9 mouse cellular contexts compared by ENCODE assay signal in the genomic region with DNA sequence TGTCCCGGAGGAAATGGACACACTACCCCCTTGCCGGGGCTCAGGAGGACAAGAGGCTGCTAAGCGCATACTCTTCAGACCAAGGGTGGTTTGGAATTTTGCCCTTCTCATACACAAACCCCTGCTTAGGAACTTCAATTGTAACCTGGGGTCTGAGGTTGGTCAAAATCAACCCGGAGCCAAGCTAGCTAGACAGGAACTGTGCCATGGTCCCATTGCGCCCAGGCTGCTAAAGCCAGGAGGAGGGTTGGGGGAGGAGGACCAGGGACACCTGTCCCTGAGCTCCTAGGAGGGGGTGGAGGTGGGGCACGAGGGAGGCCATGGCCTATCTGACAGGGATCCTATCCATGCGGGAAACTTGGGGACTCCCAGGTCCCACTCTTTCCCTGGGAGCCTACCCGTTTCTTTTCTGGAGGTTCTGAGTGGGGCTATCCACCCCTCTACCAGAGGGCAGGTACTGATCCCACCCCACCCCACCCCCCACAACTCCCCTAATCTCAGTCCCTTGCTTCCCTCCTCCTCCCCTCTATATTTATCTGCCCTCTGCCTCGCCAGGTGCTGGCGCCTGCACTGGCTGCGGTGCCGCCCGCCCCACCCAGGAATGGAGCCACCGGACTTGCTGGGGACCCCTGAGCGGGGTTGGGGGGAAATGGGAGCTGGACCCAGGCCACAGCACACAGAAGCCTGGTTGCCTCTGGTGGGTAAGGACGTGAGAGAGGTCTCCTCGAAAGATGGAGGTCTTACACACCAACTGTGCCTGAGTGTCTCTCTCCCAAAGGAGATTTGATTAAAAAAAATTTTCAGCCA. TPM values are rescaled to one million over a fixed set of nuclear protein-coding genes. Genes with fewer than 3 reads are reported as not detected.
A peak's percentile ranks its signal among the peaks of the same experiment; 100 is the strongest.
DNase-seq lines count a peak whose midpoint lies in the region; ATAC-seq and TF ChIP-seq lines count a peak whose summit lies in the region.
"Had no signal": no experiment of that assay in that cellular context is flagged by ENCODE, and none has a peak within 500 bp of the region (broad histone marks: within the 10 kb centered on the region; RNA-seq: fewer than 3 reads in every experiment).

No protein-coding gene starts in this region.

- ATAC-seq in heart, embryonic 13.5 days (ENCODE audit: extremely low read depth, insufficient number of reproducible peaks, low FRiP score, low TSS enrichment) = no peak
- no peak for ATAC-seq in liver, embryonic 16.5 days (ENCODE audit: low read depth)
- ATAC-seq in CD4-positive, CD25-positive, alpha-beta regulatory T cell, adult 4 months = no peak

- H3K27me3 ChIP-seq in heart, embryonic 13.5 days (replicated peaks) = peaks cover 58% of the 10 kb centered on the region
- peaks cover 99% of the 10 kb centered on the region for H3K27me3 ChIP-seq in liver, embryonic 16.5 days (ENCODE audit: control insufficient read depth, insufficient read depth, low read depth, low read length)

- H3K9me3 ChIP-seq in heart, embryonic 13.5 days = no peaks in the 10 kb centered on the region
- H3K9me3 ChIP-seq in liver, embryonic 16.5 days (replicated peaks; ENCODE audit: control insufficient read depth, low read length) = no peaks in the 10 kb centered on the region

- peak overlapping the region; percentile 97 for H3K4me2 ChIP-seq in heart, embryonic 13.5 days
- peak overlapping the region; percentile 65 for H3K4me2 ChIP-seq in liver, embryonic 16.5 days (ENCODE audit: low read depth, low read length)

- H3K27ac ChIP-seq in bone marrow macrophage, adult 2 months (ENCODE audit: insufficient read depth, low read depth, low read length) = no peak overlapping the region
- peak overlapping the region; percentile 90; the same call in 1 of the 2 replicates for H3K27ac ChIP-seq in heart, embryonic 13.5 days (replicated peaks)
- no peak overlapping the region for H3K27ac ChIP-seq in liver, embryonic 16.5 days (ENCODE audit: low read length)

- H3K4me1 ChIP-seq in bone marrow macrophage, adult 2 months (ENCODE audit: control insufficient read depth, insufficient read depth, low read length) = peaks cover 32% of the 10 kb centered on the region
- H3K4me1 ChIP-seq in heart, embryonic 13.5 days = peaks cover 66% of the 10 kb centered on the region
- peaks cover 38% of the 10 kb centered on the region for H3K4me1 ChIP-seq in liver, embryonic 16.5 days (ENCODE audit: control insufficient read depth, low read depth, low read length)

- no peak for TF ChIP-seq POLR2A in bone marrow macrophage, adult 2 months (IDR thresholded peaks at IDR 0.05; ENCODE audit: borderline replicate concordance, low read depth, low read length)

- peak overlapping the region; percentile 89 for H3K9ac ChIP-seq in heart, embryonic 13.5 days
- H3K9ac ChIP-seq in liver, embryonic 16.5 days (ENCODE audit: low read depth, low read length) = no peak overlapping the region

- WGBS in heart, embryonic 13.5 days = 13% methylated on average over 17 of the region's 17 CpGs
- WGBS in liver, embryonic 16.5 days (ENCODE audit: insufficient replicate concordance) = 10% methylated on average over 17 of the region's 17 CpGs

- peaks cover 38% of the 10 kb centered on the region for H3K36me3 ChIP-seq in heart, embryonic 13.5 days
- no peaks in the 10 kb centered on the region for H3K36me3 ChIP-seq in liver, embryonic 16.5 days (ENCODE audit: control insufficient read depth, insufficient read depth)

- H3K4me3 ChIP-seq in bone marrow macrophage, adult 2 months (ENCODE audit: insufficient read depth, low read length) = peak overlapping the region; percentile 66
- peak overlapping the region; percentile 80 for H3K4me3 ChIP-seq in heart, embryonic 13.5 days
- peak overlapping the region; percentile 55 for H3K4me3 ChIP-seq in liver, embryonic 16.5 days (ENCODE audit: low read depth, low read length)

- intact Hi-C loops in heart, postnatal 14 days (cut with DNase I) = loop anchor here (10.0 kb wide), 1 partner anchor 275 kb away; no protein-coding TSS in a partner anchor

- peak; percentile 95 for DNase-seq in heart, adult 11 months
- DNase-seq in heart, postnatal 14 days = no peak
- no peak for DNase-seq in thymus, adult 18-20 months
- no peak for DNase-seq in left cerebral cortex, adult 18-20 months (ENCODE audit: low spot score in 2 of 2)

- TF ChIP-seq CTCF in bone marrow macrophage, adult 2 months (IDR thresholded peaks at IDR 0.05; ENCODE audit: low read depth, low read length) = no peak

RNA-seq across cellular contexts. Expression of a gene that starts 0.8 kb away (rescaled TPM):
- 1 to 10 TPM; 1.4 to 2.1 TPM for total RNA-seq in heart, postnatal 14 days (2021)
- 2.5 and 3.2 TPM in 2 replicates for polyA plus RNA-seq in bone marrow macrophage, adult 2 months (2012; ENCODE audit: insufficient read depth, insufficient read length, missing spikeins)
- polyA plus RNA-seq in heart, embryonic 13.5 days (2015; fragmentation: Nextera tagmentation; extraction: Ambion mirVana) = 0.52 and 0.55 TPM in 2 replicates
- polyA plus RNA-seq in liver, embryonic 16.5 days (2015; fragmentation: Nextera tagmentation; extraction: Ambion mirVana) = 0.11 and 0.17 TPM in 2 replicates
- polyA plus RNA-seq in CD4-positive, CD25-positive, alpha-beta regulatory T cell, adult 4 months (2017; shearing (Covaris generic)) = under 1 TPM in 1 of 2 experiments, not detected in 1; 0.17 TPM
- total RNA-seq in left cerebral cortex, adult 18-20 months (2021) = 100 to 1,000 TPM; 158 to 160 TPM

RNA-seq across cellular contexts. Expression of a gene that starts 1.6 kb away (rescaled TPM):
- 10 to 100 TPM; 26.6 to 26.9 TPM for total RNA-seq in heart, postnatal 14 days (2021)
- 4.3 and 6.4 TPM in 2 replicates for polyA plus RNA-seq in bone marrow macrophage, adult 2 months (2012; ENCODE audit: insufficient read depth, insufficient read length, missing spikeins)
- 7.6 and 8.5 TPM in 2 replicates for polyA plus RNA-seq in heart, embryonic 13.5 days (2015; fragmentation: Nextera tagmentation; extraction: Ambion mirVana)
- polyA plus RNA-seq in liver, embryonic 16.5 days (2015; fragmentation: Nextera tagmentation; extraction: Ambion mirVana) = 1.1 and 1.7 TPM in 2 replicates
- not detected for polyA plus RNA-seq in CD4-positive, CD25-positive, alpha-beta regulatory T cell, adult 4 months (2017; shearing (Covaris generic))
- 10 to 100 TPM; 14.2 to 16.7 TPM for total RNA-seq in left cerebral cortex, adult 18-20 months (2021)

RNA-seq across cellular contexts. Expression of a gene that starts 5.7 kb away (rescaled TPM):
- not detected for total RNA-seq in heart, postnatal 14 days (2021)
- not detected in 2 replicates for polyA plus RNA-seq in bone marrow macrophage, adult 2 months (2012; ENCODE audit: insufficient read depth, insufficient read length, missing spikeins)
- 0.19 and 0.33 TPM in 2 replicates for polyA plus RNA-seq in heart, embryonic 13.5 days (2015; fragmentation: Nextera tagmentation; extraction: Ambion mirVana)
- 0.05 and 0.08 TPM in 2 replicates for polyA plus RNA-seq in liver, embryonic 16.5 days (2015; fragmentation: Nextera tagmentation; extraction: Ambion mirVana)
- 1 to 10 TPM in 1 of 2 experiments, under 1 TPM in 1; 0.36 to 2.0 TPM for polyA plus RNA-seq in CD4-positive, CD25-positive, alpha-beta regulatory T cell, adult 4 months (2017; shearing (Covaris generic))
- under 1 TPM in 1 of 2 experiments, not detected in 1; 0.28 TPM for total RNA-seq in left cerebral cortex, adult 18-20 months (2021)
- total RNA-seq: gastrocnemius, adult 8-10 months had no signal

RNA-seq across cellular contexts. Expression of a gene that starts 13.8 kb away (rescaled TPM):
- total RNA-seq in heart, postnatal 14 days (2021) = 1 to 10 TPM; 2.2 to 2.9 TPM
- not detected in 2 replicates for polyA plus RNA-seq in bone marrow macrophage, adult 2 months (2012; ENCODE audit: insufficient read depth, insufficient read length, missing spikeins)
- 3.1 and 4.3 TPM in 2 replicates for polyA plus RNA-seq in heart, embryonic 13.5 days (2015; fragmentation: Nextera tagmentation; extraction: Ambion mirVana)
- 0.05 and 0.09 TPM in 2 replicates for polyA plus RNA-seq in liver, embryonic 16.5 days (2015; fragmentation: Nextera tagmentation; extraction: Ambion mirVana)
- polyA plus RNA-seq in CD4-positive, CD25-positive, alpha-beta regulatory T cell, adult 4 months (2017; shearing (Covaris generic)) = 1 to 10 TPM; 1.4 to 3.5 TPM
- total RNA-seq in left cerebral cortex, adult 18-20 months (2021) = 10 to 100 TPM; 48.6 to 54.5 TPM

RNA-seq across cellular contexts. Expression of a gene that starts 49.8 kb away (rescaled TPM):
- total RNA-seq in heart, postnatal 14 days (2021) = 10 to 100 TPM; 20.9 to 25.8 TPM
- 13.3 and 18.6 TPM in 2 replicates for polyA plus RNA-seq in bone marrow macrophage, adult 2 months (2012; ENCODE audit: insufficient read depth, insufficient read length, missing spikeins)
- polyA plus RNA-seq in heart, embryonic 13.5 days (2015; fragmentation: Nextera tagmentation; extraction: Ambion mirVana) = 77.2 and 83.0 TPM in 2 replicates
- 34.3 and 36.6 TPM in 2 replicates for polyA plus RNA-seq in liver, embryonic 16.5 days (2015; fragmentation: Nextera tagmentation; extraction: Ambion mirVana)
- polyA plus RNA-seq in CD4-positive, CD25-positive, alpha-beta regulatory T cell, adult 4 months (2017; shearing (Covaris generic)) = 10 to 100 TPM; 24.9 to 34.0 TPM
- total RNA-seq in left cerebral cortex, adult 18-20 months (2021) = 10 to 100 TPM; 44.5 to 53.3 TPM
